Mouse (Mus musculus) neural tube, embryonic 14.5 days (tissue): Measurements from ENCODE around the gene Ube2o. TPM values are rescaled to one million over a fixed set of nuclear protein-coding genes. Genes with fewer than 3 reads are reported as not detected.
"Not testable (repeated sequence)": the region's sequence is repeated elsewhere in the genome, so short reads cannot be mapped to it uniquely, and the experiment has no call there.

ENCODE experiments used
- ATAC-seq: fragments of 200-750 bp; cut with Nextera tagmentation; 2 replicates; pipeline ENCODE4 v1.8.0; 2017; ENCODE audit warnings: low read depth, mild to moderate bottlenecking, moderate TSS enrichment, moderate library complexity
- H3K27ac ChIP-seq: fragments of 300-500 bp; sonication (generic); 2 replicates; pipeline ENCODE4 v1.5.1; 2014; ENCODE audit warnings: low read depth, mild to moderate bottlenecking, control low read depth, low read length, moderate library complexity, mixed read lengths
- H3K27me3 ChIP-seq: fragments of 300-500 bp; sonication (generic); 2 replicates; pipeline ENCODE4 v1.6.1; 2014; ENCODE audit warnings: low read length; ENCODE audit not compliant: control insufficient read depth, insufficient read depth
- H3K36me3 ChIP-seq: fragments of 300-500 bp; sonication (generic); 2 replicates; pipeline ENCODE4 v1.6.1; 2014; ENCODE audit warnings: low read length, mixed read lengths; ENCODE audit not compliant: control insufficient read depth, insufficient read depth
- H3K4me1 ChIP-seq: fragments of 300-500 bp; sonication (generic); 2 replicates; pipeline ENCODE4 v1.6.1; 2014; ENCODE audit warnings: low read length; ENCODE audit not compliant: control insufficient read depth, insufficient read depth
- H3K4me2 ChIP-seq: fragments of 300-500 bp; sonication (generic); 2 replicates; pipeline ENCODE4 v1.6.1; 2014; ENCODE audit warnings: mild to moderate bottlenecking, low read depth, low read length, control low read depth
- H3K4me3 ChIP-seq: fragments of 300-500 bp; sonication (generic); 2 replicates; pipeline ENCODE4 v1.5.1; 2014; ENCODE audit warnings: low read depth, low read length, control low read depth, mixed read lengths
- H3K9ac ChIP-seq: fragments of 300-500 bp; sonication (generic); replicated peaks from 2 replicates; pipeline ENCODE4 v1.6.1; 2014; ENCODE audit warnings: low read depth, mild to moderate bottlenecking, control low read depth, low read length, mixed read lengths
- H3K9me3 ChIP-seq: fragments of 300-500 bp; sonication (generic); 2 replicates; pipeline ENCODE4 v1.6.1; 2016; ENCODE audit warnings: low read length; ENCODE audit not compliant: control insufficient read depth
- WGBS: fragments of 180-500 bp; shearing (Covaris S2); extraction: QIAGEN DNeasy Blood & Tissue Kit; methylation state at CpG from one replicate; pipeline ENCODE4 v1.1.7; 2014; 5-methylcytosine and 5-hydroxymethylcytosine counted together
- polyA plus RNA-seq: library from polyadenylated mRNA; unstranded; fragments of >200 nt; fragmentation: Nextera tagmentation; extraction: Ambion mirVana; gene quantifications from 2 replicates; pipeline ENCODE4 v1.2.1, GENCODE M21; 2014

Gene Ube2o
- polyA plus RNA-seq, 1 experiment from 2014 or later = 30.2 TPM

- no peak for ATAC-seq
- Histone ChIP-seq H3K4me3 (no peak overlapping the region), H3K4me1 (no peaks in the 10 kb centered on the region), H3K27ac (no peak overlapping the region), H3K4me2 (no peak overlapping the region), H3K9ac (no peak overlapping the region), H3K36me3 (no peaks in the 10 kb centered on the region), H3K9me3 (no peaks in the 10 kb centered on the region), H3K27me3 (no peaks in the 10 kb centered on the region)
- WGBS = 92% methylated on average over 17 of the region's 17 CpGs
Measured at GRCm38 (mm10) chr11:116504516-116504915, 76.7 kb downstream of the Ube2o start.

GRCm38 (mm10) chr11:116501005-116501746, 80.1 kb downstream of the Ube2o start:
- Histone ChIP-seq H3K27ac (no peak overlapping the region; the same call in 1 of the 2 replicates), H3K9ac (no peak overlapping the region), H3K4me3 (no peak overlapping the region), H3K4me1 (no peaks in the 10 kb centered on the region), H3K27me3 (no peaks in the 10 kb centered on the region), H3K36me3 (no peaks in the 10 kb centered on the region), H3K9me3 (no peaks in the 10 kb centered on the region), H3K4me2 (no peak overlapping the region)
- ATAC-seq = 0 out of 2 replicates have a peak, but pooled peaks have one; percentile 28
- 23% methylated on average over 7 of the region's 7 CpGs for WGBS

GRCm38 (mm10) chr11:116499018-116499417, 82.2 kb downstream of the Ube2o start:
- no peaks in the 10 kb centered on the region for H3K27me3 ChIP-seq
- no peak overlapping the region for H3K4me3 ChIP-seq
- no peaks in the 10 kb centered on the region for H3K36me3 ChIP-seq
- no peaks in the 10 kb centered on the region for H3K9me3 ChIP-seq
- H3K27ac ChIP-seq = no peak overlapping the region
- 43% methylated on average over 3 of the region's 6 CpGs for whole genome bisulfite sequencing
- no peak overlapping the region for H3K4me2 ChIP-seq
- no peaks in the 10 kb centered on the region for H3K4me1 ChIP-seq
- no peak overlapping the region for H3K9ac ChIP-seq
- ATAC-seq = no peak

GRCm38 (mm10) chr11:116498596-116498995, 82.7 kb downstream of the Ube2o start:
- Histone ChIP-seq H3K4me3 (no peak overlapping the region; the same call in 1 of the 2 replicates), H3K4me2 (peak overlapping the region; percentile 26; the same call in 1 of the 2 replicates), H3K4me1 (no peaks in the 10 kb centered on the region), H3K9me3 (no peaks in the 10 kb centered on the region), H3K36me3 (no peaks in the 10 kb centered on the region), H3K9ac (0 out of 2 replicates have a peak overlapping the region, but pooled peaks have one; percentile 4), H3K27ac (no peak overlapping the region), H3K27me3 (no peaks in the 10 kb centered on the region)
- no peak for ATAC-seq
- 34% methylated on average over 34 of the region's 34 CpGs for WGBS

- H3K36me3 ChIP-seq = no peaks in the 10 kb centered on the region
- WGBS = 92% methylated on average over 4 of the region's 4 CpGs
Measured at GRCm38 (mm10) chr11:116497313-116497712, 83.9 kb downstream of the Ube2o start.

GRCm38 (mm10) chr11:116494474-116495174, 86.6 kb downstream of the Ube2o start:
- H3K9me3 ChIP-seq = no peaks in the 10 kb centered on the region
- WGBS = 32% methylated on average over 13 of the region's 13 CpGs
- ATAC-seq = no peak
- no peaks in the 10 kb centered on the region; the same call in 1 of the 2 replicates for H3K27me3 ChIP-seq
- peak overlapping the region; percentile 35; the same call in 1 of the 2 replicates for H3K27ac ChIP-seq
- no peak overlapping the region for H3K4me2 ChIP-seq
- no peak overlapping the region for H3K4me3 ChIP-seq
- H3K4me1 ChIP-seq = no peaks in the 10 kb centered on the region
- no peaks in the 10 kb centered on the region for H3K36me3 ChIP-seq
- H3K9ac ChIP-seq = no peak overlapping the region

More at GRCm38 (mm10) chr11:116497313-116497712, 83.9 kb downstream of the Ube2o start:
- Histone ChIP-seq H3K9me3 (no peaks in the 10 kb centered on the region), H3K9ac (no peak overlapping the region), H3K4me2 (no peak overlapping the region), H3K4me3 (no peak overlapping the region), H3K27me3 (no peaks in the 10 kb centered on the region), H3K4me1 (no peaks in the 10 kb centered on the region), H3K27ac (no peak overlapping the region)
- ATAC-seq = no peak

- Histone ChIP-seq H3K27me3 (no peaks in the 10 kb centered on the region; the same call in 1 of the 2 replicates), H3K27ac (peak within 1 kb of the TSS; percentile 35; the same call in 1 of the 2 replicates), H3K4me3 (no peak within 1 kb of the TSS), H3K9ac (no peak within 1 kb of the TSS), H3K4me1 (peaks cover 6% of the 10 kb centered on the region; the same call in 1 of the 2 replicates), H3K4me2 (no peak within 1 kb of the TSS), H3K36me3 (no peaks in the 10 kb centered on the region), H3K9me3 (no peaks in the 10 kb centered on the region)
- 26% methylated on average over 4 of the region's 4 CpGs for WGBS
- ATAC-seq = no peak
Measured at GRCm38 (mm10) chr11:116493795-116494252, 87.4 kb downstream of the Ube2o start, which contains the start of gene Prpsap1. Prpsap1 (minus strand) TSS chr11:116494202.

- Histone ChIP-seq H3K9ac (no peak overlapping the region), H3K4me1 (peaks cover 7% of the 10 kb centered on the region; the same call in 1 of the 2 replicates), H3K36me3 (no peaks in the 10 kb centered on the region), H3K27ac (no peak overlapping the region), H3K27me3 (no peaks in the 10 kb centered on the region; the same call in 1 of the 2 replicates), H3K9me3 (no peaks in the 10 kb centered on the region), H3K4me3 (no peak overlapping the region), H3K4me2 (no peak overlapping the region)
- WGBS = 90% methylated on average over 5 of the region's 5 CpGs
- ATAC-seq = no peak
Measured at GRCm38 (mm10) chr11:116493191-116493590, 88.1 kb downstream of the Ube2o start.

- not testable (repeated sequence) for H3K4me3 ChIP-seq, H3K4me2 ChIP-seq, H3K9ac ChIP-seq, ATAC-seq, H3K36me3 ChIP-seq, H3K27ac ChIP-seq, H3K27me3 ChIP-seq, H3K9me3 ChIP-seq, H3K4me1 ChIP-seq
- WGBS = 77% methylated on average over 1 of the region's 1 CpGs
Measured at GRCm38 (mm10) chr11:116492507-116492906, 88.7 kb downstream of the Ube2o start.
